Mouse (Mus musculus): Measurements from ENCODE around the gene Tmem9b.

DNA sequence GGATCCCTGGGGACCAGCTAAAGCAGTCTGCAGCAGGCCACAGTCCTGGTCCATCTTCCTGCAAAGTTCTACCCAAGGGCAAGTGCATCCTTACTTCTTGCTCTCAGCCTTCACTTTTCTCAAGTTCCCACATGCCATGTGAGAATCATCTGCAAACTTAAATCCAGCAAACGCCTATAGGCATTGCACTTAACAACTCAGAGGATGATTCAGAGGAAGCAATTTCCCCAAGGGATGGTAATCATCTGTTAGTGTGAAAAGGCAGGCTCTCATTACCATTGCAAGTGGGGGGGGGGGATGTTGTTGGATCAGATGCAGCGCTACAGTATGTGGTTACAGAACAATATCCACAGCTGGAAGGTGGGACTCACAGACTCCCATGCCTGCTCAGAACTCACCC is 41.9 kb upstream of the Tmem9b start:
- TF ChIP-seq CTCF (IDR thresholded peaks at IDR 0.05; ENCODE audit: low read depth, low read length): no peak
- no peak for TF ChIP-seq TAL1 (conservative IDR thresholded peaks at IDR 0.05; ENCODE audit: low read depth, low read length)

Measured in G1E (cell line).